Mouse (Mus musculus) kidney, adult 2 months (tissue): ENCODE data around the gene 1810010H24Rik. TPM values are rescaled to one million over a fixed set of nuclear protein-coding genes. Genes with fewer than 3 reads are reported as not detected.
"Not testable (repeated sequence)": the region's sequence is repeated elsewhere in the genome, so short reads cannot be mapped to it uniquely, and the experiment has no call there.

ENCODE experiments used
- DNase-seq: peaks from one replicate; pipeline ENCODE4 v3.0.0; 2021
- H3K27ac ChIP-seq: fragments of 200-500 bp; 2 replicates; pipeline ENCODE4 v1.5.1; 2012; ENCODE audit warnings: low read depth, low read length, control low read depth, inconsistent platforms; ENCODE audit not compliant: insufficient read depth
- H3K27me3 ChIP-seq: fragments of 200-500 bp; replicated peaks from 2 replicates; pipeline ENCODE4 v1.6.1; 2012; ENCODE audit warnings: mild to moderate bottlenecking, moderate library complexity, low read length, inconsistent platforms; ENCODE audit not compliant: control insufficient read depth, insufficient read depth
- H3K36me3 ChIP-seq: fragments of 200-500 bp; 2 replicates; pipeline ENCODE4 v1.6.1; 2012; ENCODE audit warnings: mild to moderate bottlenecking, moderate library complexity, low read length, inconsistent platforms; ENCODE audit not compliant: control insufficient read depth, insufficient read depth
- H3K4me1 ChIP-seq: fragments of 200-500 bp; 2 replicates; pipeline ENCODE4 v1.6.1; 2011; ENCODE audit warnings: low read length; ENCODE audit not compliant: control insufficient read depth, insufficient read depth
- H3K4me3 ChIP-seq: fragments of 200-500 bp; 2 replicates; pipeline ENCODE4 v1.5.1; 2011; ENCODE audit warnings: mild to moderate bottlenecking, low read depth, low read length, control low read depth; ENCODE audit not compliant: insufficient read depth
- CTCF ChIP-seq: fragments of 200-500 bp; conservative IDR thresholded peaks from 2 replicates; pipeline ENCODE4 v1.5.1; 2011; ENCODE audit warnings: low read depth, mild to moderate bottlenecking, control low read depth, low read length, moderate library complexity, mixed read lengths; ENCODE audit not compliant: insufficient read depth, insufficient read length
- POLR2A ChIP-seq: fragments of 200-500 bp; IDR thresholded peaks from one replicate; pipeline ENCODE4 v1.6.1; 2011; ENCODE audit warnings: low read depth, low read length, control low read depth
- WGBS: fragments of 180-500 bp; shearing (Covaris S2); methylation state at CpG from one replicate; pipeline ENCODE4 v1.1.7; 2018; 5-methylcytosine and 5-hydroxymethylcytosine counted together
- polyA plus RNA-seq: library from polyadenylated mRNA; depleted of rRNA; stranded (reverse); fragments of >200 nt; gene quantifications from 2 replicates; pipeline ENCODE4 v1.2.3, GENCODE M21; 2012; rRNA removed

The 1810010H24Rik gene
- 1.8 and 2.6 TPM in 2 replicates for polyA plus RNA-seq

GRCm38 (mm10) chr11:107025411-107026321, at the start of gene 1810010H24Rik:
TSS of gene 1810010H24Rik (plus strand) at chr11:107025681.
- no peak for TF ChIP-seq CTCF
- TF ChIP-seq POLR2A: no peak
- Histone ChIP-seq H3K4me1 (peaks cover 6% of the 10 kb centered on the region; the same call in 1 of the 2 replicates), H3K27ac (no peak within 1 kb of the TSS), H3K4me3 (peak within 1 kb of the TSS; percentile 46), H3K36me3 (no peaks in the 10 kb centered on the region), H3K27me3 (no peaks in the 10 kb centered on the region)
- DNase-seq: peak; percentile 49
- WGBS: 2% methylated on average over 45 of the region's 45 CpGs

GRCm38 (mm10) chr11:106976194-106976593, 49.3 kb upstream of the 1810010H24Rik start:
- WGBS: 55% methylated on average over 8 of the region's 8 CpGs
- 0 out of 2 replicates have a peak, but pooled peaks cover 4% of the 10 kb centered on the region for H3K4me1 ChIP-seq
- TF ChIP-seq CTCF (no peak), POLR2A (no peak)
- no peak overlapping the region for H3K4me3 ChIP-seq
- H3K27me3 ChIP-seq: no peaks in the 10 kb centered on the region
- no peaks in the 10 kb centered on the region for H3K36me3 ChIP-seq
- H3K27ac ChIP-seq: no peak overlapping the region
- peak; percentile 79 for DNase-seq

- no peaks in the 10 kb centered on the region for H3K27me3 ChIP-seq
- H3K4me3 ChIP-seq: no peak overlapping the region
- H3K27ac ChIP-seq: no peak overlapping the region
- H3K36me3 ChIP-seq: no peaks in the 10 kb centered on the region
- TF ChIP-seq CTCF: peak; percentile 82
- no peak for TF ChIP-seq POLR2A
- DNase-seq: peak; percentile 86
- peaks cover 12% of the 10 kb centered on the region; the same call in 1 of the 2 replicates for H3K4me1 ChIP-seq
- 19% methylated on average over 7 of the region's 7 CpGs for WGBS
These were observed 45.0 kb upstream of the 1810010H24Rik start for GRCm38 (mm10) chr11:106980455-106980854.

GRCm38 (mm10) chr11:106981787-106982186, 43.7 kb upstream of the 1810010H24Rik start:
- Histone ChIP-seq H3K27me3 (no peaks in the 10 kb centered on the region), H3K4me1 (peaks cover 8% of the 10 kb centered on the region; the same call in 1 of the 2 replicates), H3K27ac (peak overlapping the region; percentile 63), H3K36me3 (no peaks in the 10 kb centered on the region), H3K4me3 (no peak overlapping the region)
- 53% methylated on average over 1 of the region's 1 CpGs for WGBS
- peak; percentile 29 for DNase-seq
- TF ChIP-seq CTCF (no peak), POLR2A (no peak)

GRCm38 (mm10) chr11:106982351-106982750, 43.1 kb upstream of the 1810010H24Rik start:
- Histone ChIP-seq H3K27me3 (no peaks in the 10 kb centered on the region), H3K4me3 (no peak overlapping the region), H3K36me3 (no peaks in the 10 kb centered on the region), H3K27ac (peak overlapping the region; percentile 63), H3K4me1 (peaks cover 8% of the 10 kb centered on the region; the same call in 1 of the 2 replicates)
- DNase-seq: peak; percentile 35
- 37% methylated on average over 5 of the region's 5 CpGs for WGBS
- no peak for TF ChIP-seq CTCF
- no peak for TF ChIP-seq POLR2A

- not testable (repeated sequence) for H3K4me1 ChIP-seq, DNase-seq, H3K27me3 ChIP-seq, H3K27ac ChIP-seq, H3K4me3 ChIP-seq, H3K36me3 ChIP-seq
- WGBS: 87% methylated on average over 9 of the region's 9 CpGs
These were observed 39.4 kb upstream of the 1810010H24Rik start for GRCm38 (mm10) chr11:106985979-106986604.

GRCm38 (mm10) chr11:106987384-106987783, 38.1 kb upstream of the 1810010H24Rik start:
- no peak overlapping the region for H3K27ac ChIP-seq

More at GRCm38 (mm10) chr11:106987384-106987783, 38.1 kb upstream of the 1810010H24Rik start:
- Histone ChIP-seq H3K4me3 (no peak overlapping the region), H3K36me3 (peaks cover 9% of the 10 kb centered on the region), H3K27me3 (no peaks in the 10 kb centered on the region), H3K4me1 (0 out of 2 replicates have a peak, but pooled peaks cover 1% of the 10 kb centered on the region)
- TF ChIP-seq CTCF (no peak), POLR2A (no peak)
- WGBS: 92% methylated on average over 2 of the region's 2 CpGs
- no peak for DNase-seq
